Mouse (Mus musculus) forebrain, embryonic 12.5 days (tissue): ENCODE measurements around the gene Pmf1. TPM values are rescaled to one million over a fixed set of nuclear protein-coding genes. Genes with fewer than 3 reads are reported as not detected.

Source experiments
- ATAC-seq: fragments of 200-750 bp; cut with Nextera tagmentation; 2 replicates; pipeline ENCODE4 v1.8.0; 2017; ENCODE audit warnings: moderate TSS enrichment; ENCODE audit not compliant: low FRiP score
- H3K27ac ChIP-seq: fragments of 300-500 bp; sonication (generic); 2 replicates; pipeline ENCODE4 v1.5.1; 2016; ENCODE audit warnings: mild to moderate bottlenecking
- H3K27me3 ChIP-seq: fragments of 300-500 bp; sonication (generic); 2 replicates; pipeline ENCODE4 v1.6.1; 2016; ENCODE audit warnings: mild to moderate bottlenecking
- H3K36me3 ChIP-seq: fragments of 300-500 bp; sonication (generic); replicated peaks from 2 replicates; pipeline ENCODE4 v1.6.1; 2016; ENCODE audit warnings: mild to moderate bottlenecking
- H3K4me1 ChIP-seq: fragments of 300-500 bp; sonication (generic); 2 replicates; pipeline ENCODE4 v1.6.1; 2016
- H3K4me2 ChIP-seq: fragments of 300-500 bp; sonication (generic); 2 replicates; pipeline ENCODE4 v1.6.1; 2016; ENCODE audit warnings: mild to moderate bottlenecking, moderate library complexity
- H3K4me3 ChIP-seq: fragments of 300-500 bp; sonication (generic); replicated peaks from 2 replicates; pipeline ENCODE4 v1.5.1; 2016; ENCODE audit warnings: mild to moderate bottlenecking
- H3K9ac ChIP-seq: fragments of 300-500 bp; sonication (generic); 2 replicates; pipeline ENCODE4 v1.6.1; 2016; ENCODE audit warnings: mild to moderate bottlenecking
- H3K9me3 ChIP-seq: fragments of 300-500 bp; sonication (generic); 2 replicates; pipeline ENCODE4 v1.6.1; 2016
- WGBS: fragments of 180-500 bp; shearing (Covaris S2); methylation state at CpG from one replicate; pipeline ENCODE4 v1.1.7; 2016; 5-methylcytosine and 5-hydroxymethylcytosine counted together
- polyA plus RNA-seq: library from polyadenylated mRNA; unstranded; fragments of >200 nt; fragmentation: Nextera tagmentation; extraction: Ambion mirVana; gene quantifications from 2 replicates; pipeline ENCODE4 v1.2.1, GENCODE M21; 2016

Pmf1 gene
- 119 and 120 TPM in 2 replicates for polyA plus RNA-seq

DNA sequence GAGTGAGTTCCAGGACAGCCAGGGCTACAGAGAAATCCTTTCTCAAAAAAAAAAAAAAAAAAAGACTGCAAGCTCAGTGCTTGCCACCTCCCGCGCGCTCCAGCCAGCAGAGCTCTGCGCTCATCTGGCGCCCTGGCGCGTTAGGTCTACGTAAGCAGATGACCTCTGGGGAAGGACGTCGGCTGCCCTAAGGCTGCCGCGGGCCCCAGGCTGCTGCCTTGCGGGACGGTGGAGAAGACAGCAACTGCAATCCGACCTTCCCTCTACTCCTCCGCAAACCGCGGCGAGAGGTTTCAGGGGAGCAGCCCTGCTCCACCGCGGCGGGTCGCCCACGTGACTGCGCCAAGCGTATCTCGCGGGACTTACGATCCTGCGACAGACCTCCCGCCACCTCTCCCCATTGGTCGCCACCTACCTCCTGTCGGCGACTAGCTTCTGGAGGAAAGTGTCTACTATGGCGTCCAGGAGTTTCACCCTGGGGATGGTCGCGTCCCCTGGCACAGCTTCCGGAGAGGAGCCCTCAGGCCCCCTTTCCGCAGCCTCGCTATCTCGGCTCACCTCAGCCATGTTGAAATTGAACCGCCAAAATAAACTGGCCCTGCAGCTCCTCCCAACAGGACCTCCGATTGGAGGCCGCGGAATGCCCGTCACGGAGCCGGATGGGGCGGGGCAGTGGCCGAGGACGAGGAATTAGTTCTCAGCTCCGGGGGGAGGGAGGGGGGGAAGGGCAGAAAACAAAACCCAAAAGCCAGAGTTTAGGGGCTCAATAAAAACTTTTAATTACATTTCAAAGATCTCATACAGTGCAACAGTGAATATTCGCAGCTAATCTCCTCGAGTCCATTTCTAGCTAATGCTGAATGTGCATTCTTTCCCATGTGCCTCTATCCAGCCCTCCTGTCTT is at the start of gene Pmf1:
Gene Pmf1, minus strand, starts transcription at position 591 of the 904 bp plus-strand sequence.
- no peaks in the 10 kb centered on the region for H3K9me3 ChIP-seq
- WGBS = under 1% methylated on average over 54 of the region's 54 CpGs
- H3K4me1 ChIP-seq = peaks cover 31% of the 10 kb centered on the region
- H3K4me2 ChIP-seq = peak within 1 kb of the TSS; percentile 65
- peak within 1 kb of the TSS; percentile 90 for H3K27ac ChIP-seq
- H3K27me3 ChIP-seq = no peaks in the 10 kb centered on the region
- peak; percentile 92 for ATAC-seq
- peak within 1 kb of the TSS; percentile 81 for H3K9ac ChIP-seq
- H3K4me3 ChIP-seq = peak within 1 kb of the TSS; percentile 68
- H3K36me3 ChIP-seq = peaks cover 32% of the 10 kb centered on the region

DNA sequence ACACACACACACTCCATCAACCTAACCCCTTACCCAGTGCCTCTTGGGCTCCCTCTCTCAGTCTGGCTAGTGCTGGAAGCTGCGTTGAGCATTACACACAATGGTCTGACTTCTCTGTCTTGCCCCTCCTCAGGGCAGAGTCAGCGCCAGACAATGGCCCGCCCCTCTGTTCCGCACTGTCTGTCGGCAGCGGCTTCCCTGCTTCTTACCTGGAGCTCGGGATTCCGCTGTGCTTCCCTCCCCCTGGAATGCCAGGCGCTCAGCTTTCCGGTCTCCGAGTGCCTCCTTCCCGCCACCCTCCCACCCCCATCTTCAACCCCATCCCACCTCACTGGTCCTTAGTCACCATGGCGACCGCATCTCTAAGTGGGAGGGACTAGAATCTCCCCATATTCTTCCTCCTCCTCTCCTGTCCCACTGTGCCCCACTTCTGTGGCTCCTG is 48.7 kb upstream of the Pmf1 start:
- Histone ChIP-seq H3K9ac (peak overlapping the region; percentile 50), H3K4me1 (peaks cover 33% of the 10 kb centered on the region), H3K27ac (peak overlapping the region; percentile 69), H3K36me3 (no peaks in the 10 kb centered on the region), H3K27me3 (peaks cover 21% of the 10 kb centered on the region; the same call in 1 of the 2 replicates), H3K4me2 (peak overlapping the region; percentile 55), H3K4me3 (peak overlapping the region; percentile 40), H3K9me3 (no peaks in the 10 kb centered on the region)
- peak; percentile 87 for ATAC-seq
- WGBS = 2% methylated on average over 14 of the region's 14 CpGs

GRCm38 (mm10) chr3:88456746-88457532 is 46.8 kb upstream of the Pmf1 start:
- Histone ChIP-seq H3K9me3 (no peaks in the 10 kb centered on the region), H3K9ac (no peak overlapping the region), H3K36me3 (0 out of 2 replicates have a peak, but pooled peaks cover 6% of the 10 kb centered on the region), H3K4me1 (peaks cover 36% of the 10 kb centered on the region), H3K4me3 (no peak overlapping the region), H3K27me3 (peaks cover 19% of the 10 kb centered on the region; the same call in 1 of the 2 replicates), H3K4me2 (peak overlapping the region; percentile 55), H3K27ac (no peak overlapping the region)
- 76% methylated on average over 7 of the region's 7 CpGs for WGBS
- no peak for ATAC-seq

DNA sequence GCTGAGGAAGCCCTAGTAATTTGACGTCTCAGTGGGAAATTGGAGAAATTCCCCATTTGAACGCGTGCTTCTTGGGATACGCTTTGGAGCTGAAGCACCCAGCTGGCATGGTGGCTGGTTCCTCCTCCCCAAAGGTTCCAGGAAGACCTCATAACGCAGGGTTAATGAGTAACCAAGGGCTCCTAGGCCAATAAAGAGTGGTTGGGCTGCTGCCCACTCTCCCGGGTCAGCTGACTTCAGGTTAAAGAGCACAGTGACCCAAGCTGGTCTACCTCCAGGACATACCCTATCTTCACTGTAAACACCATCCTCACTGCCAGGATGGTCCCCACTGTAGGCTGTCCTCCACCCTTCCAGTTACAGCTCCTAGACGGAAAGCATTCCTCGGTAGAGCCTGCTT is 46.2 kb upstream of the Pmf1 start:
- Histone ChIP-seq H3K27ac (no peak overlapping the region), H3K9me3 (no peaks in the 10 kb centered on the region), H3K27me3 (peaks cover 17% of the 10 kb centered on the region; the same call in 1 of the 2 replicates), H3K36me3 (0 out of 2 replicates have a peak, but pooled peaks cover 6% of the 10 kb centered on the region), H3K4me1 (peaks cover 34% of the 10 kb centered on the region), H3K4me3 (no peak overlapping the region), H3K9ac (no peak overlapping the region), H3K4me2 (no peak overlapping the region)
- ATAC-seq = no peak
- 96% methylated on average over 8 of the region's 8 CpGs for WGBS

- WGBS = 81% methylated on average over 18 of the region's 18 CpGs
- Histone ChIP-seq H3K4me1 (peaks cover 28% of the 10 kb centered on the region), H3K36me3 (0 out of 2 replicates have a peak, but pooled peaks cover 6% of the 10 kb centered on the region), H3K9me3 (no peaks in the 10 kb centered on the region), H3K9ac (0 out of 2 replicates have a peak overlapping the region, but pooled peaks have one; percentile 4), H3K4me3 (no peak overlapping the region), H3K27ac (no peak overlapping the region), H3K4me2 (no peak overlapping the region), H3K27me3 (peaks cover 15% of the 10 kb centered on the region; the same call in 1 of the 2 replicates)
- ATAC-seq = no peak
These were observed 45.6 kb upstream of the Pmf1 start for GRCm38 (mm10) chr3:88455588-88456264.

DNA sequence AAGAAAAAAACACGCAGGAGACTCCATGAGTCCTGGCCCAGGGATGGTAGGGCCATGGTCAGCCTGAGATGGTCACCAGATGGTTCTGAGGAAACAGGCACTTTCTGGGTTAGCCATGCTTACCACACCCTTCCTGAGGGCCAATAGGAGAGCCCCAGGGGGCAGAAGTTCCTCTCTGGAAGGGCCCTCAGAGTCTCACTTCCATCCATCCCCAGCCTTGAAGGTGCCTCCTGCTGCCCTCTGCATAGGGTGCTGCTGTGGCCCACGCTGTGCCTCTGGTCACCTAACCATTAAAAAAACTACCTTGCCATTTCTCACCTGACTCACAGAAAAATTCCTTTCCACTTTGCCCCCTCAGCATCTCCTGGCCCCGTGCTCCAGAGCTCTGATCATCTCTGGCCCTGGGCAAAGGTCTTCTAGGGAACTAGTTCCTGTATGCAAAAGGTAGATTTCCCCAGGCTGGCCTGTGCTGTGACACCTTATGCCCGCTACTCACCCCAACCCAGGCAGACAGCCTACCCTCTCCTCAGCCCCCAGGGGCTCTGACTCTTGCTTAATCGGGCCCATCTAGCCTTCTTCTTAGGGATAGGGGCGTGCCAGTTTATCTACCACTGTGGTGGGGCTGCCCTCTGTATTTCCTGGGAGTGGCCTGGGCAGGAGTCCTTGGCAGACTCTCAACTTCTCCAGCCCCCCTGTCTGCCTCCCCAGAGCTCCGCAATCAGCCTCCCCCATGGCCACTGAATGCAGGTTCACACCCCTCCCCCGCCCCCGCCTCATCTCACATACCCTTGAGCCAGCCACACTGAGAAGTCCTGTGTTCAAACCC is 44.8 kb upstream of the Pmf1 start:
- ATAC-seq = no peak
- H3K9ac ChIP-seq = no peak overlapping the region
- H3K9me3 ChIP-seq = no peaks in the 10 kb centered on the region
- H3K4me1 ChIP-seq = peaks cover 29% of the 10 kb centered on the region
- peaks cover 12% of the 10 kb centered on the region; the same call in 1 of the 2 replicates for H3K27me3 ChIP-seq
- no peak overlapping the region for H3K4me2 ChIP-seq
- H3K36me3 ChIP-seq = 0 out of 2 replicates have a peak, but pooled peaks cover 6% of the 10 kb centered on the region
- H3K4me3 ChIP-seq = no peak overlapping the region
- 62% methylated on average over 9 of the region's 9 CpGs for WGBS
- H3K27ac ChIP-seq = no peak overlapping the region

GRCm38 (mm10) chr3:88453986-88454385 is 43.9 kb upstream of the Pmf1 start:
- Histone ChIP-seq H3K36me3 (0 out of 2 replicates have a peak, but pooled peaks cover 6% of the 10 kb centered on the region), H3K4me1 (peaks cover 36% of the 10 kb centered on the region), H3K4me3 (no peak overlapping the region)

GRCm38 (mm10) chr3:88453369-88453768 is 43.2 kb upstream of the Pmf1 start:
- Histone ChIP-seq H3K27ac (no peak overlapping the region), H3K4me1 (peaks cover 33% of the 10 kb centered on the region), H3K9ac (no peak overlapping the region), H3K9me3 (no peaks in the 10 kb centered on the region), H3K4me3 (no peak overlapping the region), H3K27me3 (peaks cover 10% of the 10 kb centered on the region; the same call in 1 of the 2 replicates), H3K36me3 (peaks cover 6% of the 10 kb centered on the region; the same call in 1 of the 2 replicates), H3K4me2 (no peak overlapping the region)
- 69% methylated on average over 8 of the region's 8 CpGs for WGBS
- ATAC-seq = no peak

More at GRCm38 (mm10) chr3:88453986-88454385, 43.9 kb upstream of the Pmf1 start:
- Histone ChIP-seq H3K9ac (no peak overlapping the region), H3K4me2 (no peak overlapping the region), H3K27ac (no peak overlapping the region), H3K27me3 (peaks cover 10% of the 10 kb centered on the region; the same call in 1 of the 2 replicates), H3K9me3 (no peaks in the 10 kb centered on the region)
- no peak for ATAC-seq
- 83% methylated on average over 8 of the region's 8 CpGs for WGBS

GRCm38 (mm10) chr3:88452716-88453115 is 42.6 kb upstream of the Pmf1 start:
- WGBS = 79% methylated on average over 6 of the region's 6 CpGs
- Histone ChIP-seq H3K4me3 (no peak overlapping the region), H3K4me2 (no peak overlapping the region), H3K27me3 (peaks cover 10% of the 10 kb centered on the region; the same call in 1 of the 2 replicates), H3K27ac (no peak overlapping the region), H3K9me3 (no peaks in the 10 kb centered on the region), H3K36me3 (peaks cover 13% of the 10 kb centered on the region), H3K9ac (no peak overlapping the region), H3K4me1 (peaks cover 28% of the 10 kb centered on the region)
- no peak for ATAC-seq

- Histone ChIP-seq H3K9ac (no peak overlapping the region), H3K27ac (no peak overlapping the region), H3K4me3 (no peak overlapping the region), H3K9me3 (no peaks in the 10 kb centered on the region), H3K36me3 (peaks cover 14% of the 10 kb centered on the region), H3K4me2 (no peak overlapping the region), H3K27me3 (peaks cover 10% of the 10 kb centered on the region; the same call in 1 of the 2 replicates), H3K4me1 (peaks cover 24% of the 10 kb centered on the region)
- no peak for ATAC-seq
- WGBS = 82% methylated on average over 5 of the region's 5 CpGs
These were observed 42.1 kb upstream of the Pmf1 start for GRCm38 (mm10) chr3:88452246-88452645.
